Mouse (Mus musculus) embryonic facial prominence, embryonic 10.5 days (tissue): Measurements from ENCODE around the gene Cand1. TPM values are rescaled to one million over a fixed set of nuclear protein-coding genes. Genes with fewer than 3 reads are reported as not detected.

Experiments
- DNase-seq: peaks from one replicate; pipeline ENCODE4 v3.0.0-alpha.2; 2017; ENCODE audit warnings: low spot score
- H3K27ac ChIP-seq: fragments of 300-500 bp; sonication (generic); replicated peaks from 2 replicates; pipeline ENCODE4 v1.5.1; 2016; ENCODE audit warnings: mild to moderate bottlenecking
- H3K27me3 ChIP-seq: fragments of 300-500 bp; sonication (generic); replicated peaks from 2 replicates; pipeline ENCODE4 v1.6.1; 2016; ENCODE audit warnings: low read depth, mild to moderate bottlenecking; ENCODE audit not compliant: poor library complexity, severe bottlenecking
- H3K36me3 ChIP-seq: fragments of 300-500 bp; sonication (generic); replicated peaks from 2 replicates; pipeline ENCODE4 v1.6.1; 2016; ENCODE audit warnings: mild to moderate bottlenecking, moderate library complexity
- H3K4me1 ChIP-seq: fragments of 300-500 bp; sonication (generic); 2 replicates; pipeline ENCODE4 v1.6.1; 2016
- H3K4me3 ChIP-seq: fragments of 300-500 bp; sonication (generic); 2 replicates; pipeline ENCODE4 v1.5.1; 2016; ENCODE audit warnings: mild to moderate bottlenecking, moderate library complexity
- H3K9me3 ChIP-seq: fragments of 300-500 bp; sonication (generic); 2 replicates; pipeline ENCODE4 v1.6.1; 2016; ENCODE audit warnings: mild to moderate bottlenecking
- WGBS: fragments of 180-500 bp; shearing (Covaris S2); methylation state at CpG from one replicate; pipeline ENCODE4 v1.1.7; 2016; 5-methylcytosine and 5-hydroxymethylcytosine counted together
- polyA plus RNA-seq: library from polyadenylated mRNA; unstranded; fragments of >200 nt; fragmentation: Nextera tagmentation; extraction: Ambion mirVana; gene quantifications from 2 replicates; pipeline ENCODE4 v1.2.1, GENCODE M21; 2016

Gene Cand1
- polyA plus RNA-seq, 1 experiment from 2014 or later: 98.7 TPM

- Histone ChIP-seq H3K27ac (no peak overlapping the region), H3K27me3 (no peaks in the 10 kb centered on the region), H3K4me1 (no peaks in the 10 kb centered on the region), H3K36me3 (peaks cover 99% of the 10 kb centered on the region), H3K4me3 (no peak overlapping the region), H3K9me3 (no peaks in the 10 kb centered on the region)
- WGBS: 79% methylated on average over 12 of the region's 12 CpGs
- DNase-seq: no peak
These were observed 35.4 kb downstream of the Cand1 start for GRCm38 (mm10) chr10:119204334-119204946.

- WGBS: 96% methylated on average over 5 of the region's 5 CpGs
- no peak for DNase-seq
- no peaks in the 10 kb centered on the region for H3K9me3 ChIP-seq
- no peaks in the 10 kb centered on the region for H3K4me1 ChIP-seq
- H3K36me3 ChIP-seq: peaks cover 89% of the 10 kb centered on the region
- H3K27ac ChIP-seq: no peak overlapping the region
- no peak overlapping the region for H3K4me3 ChIP-seq
- H3K27me3 ChIP-seq: no peaks in the 10 kb centered on the region
These were observed 40.0 kb downstream of the Cand1 start for GRCm38 (mm10) chr10:119199864-119200263.

GRCm38 (mm10) chr10:119198186-119198880 is 41.5 kb downstream of the Cand1 start:
- Histone ChIP-seq H3K27ac (no peak overlapping the region), H3K4me1 (no peaks in the 10 kb centered on the region), H3K36me3 (peaks cover 73% of the 10 kb centered on the region), H3K27me3 (no peaks in the 10 kb centered on the region), H3K4me3 (no peak overlapping the region), H3K9me3 (no peaks in the 10 kb centered on the region)
- 98% methylated on average over 9 of the region's 9 CpGs for WGBS
- DNase-seq: no peak

GRCm38 (mm10) chr10:119197621-119198150 is 42.2 kb downstream of the Cand1 start:
- Histone ChIP-seq H3K9me3 (no peaks in the 10 kb centered on the region), H3K4me3 (no peak overlapping the region), H3K4me1 (no peaks in the 10 kb centered on the region; the same call in 1 of the 2 replicates), H3K36me3 (peaks cover 67% of the 10 kb centered on the region), H3K27ac (no peak overlapping the region), H3K27me3 (no peaks in the 10 kb centered on the region)
- no peak for DNase-seq
- 93% methylated on average over 13 of the region's 13 CpGs for WGBS

- Histone ChIP-seq H3K4me3 (no peak overlapping the region), H3K4me1 (no peaks in the 10 kb centered on the region; the same call in 1 of the 2 replicates), H3K27me3 (no peaks in the 10 kb centered on the region), H3K36me3 (peaks cover 21% of the 10 kb centered on the region), H3K27ac (no peak overlapping the region), H3K9me3 (no peaks in the 10 kb centered on the region)
- DNase-seq: no peak
- 71% methylated on average over 8 of the region's 8 CpGs for WGBS
These were observed 47.1 kb downstream of the Cand1 start for GRCm38 (mm10) chr10:119192598-119193372.

- no peaks in the 10 kb centered on the region for H3K36me3 ChIP-seq
- no peaks in the 10 kb centered on the region for H3K9me3 ChIP-seq
- 77% methylated on average over 4 of the region's 4 CpGs for WGBS
- no peak overlapping the region for H3K4me3 ChIP-seq
- no peaks in the 10 kb centered on the region for H3K27me3 ChIP-seq
- H3K27ac ChIP-seq: no peak overlapping the region
- H3K4me1 ChIP-seq: no peaks in the 10 kb centered on the region; the same call in 1 of the 2 replicates
- DNase-seq: no peak
These were observed 52.1 kb downstream of the Cand1 start for GRCm38 (mm10) chr10:119187720-119188119.

- Histone ChIP-seq H3K4me3 (no peak overlapping the region), H3K4me1 (peaks cover 9% of the 10 kb centered on the region), H3K9me3 (no peaks in the 10 kb centered on the region), H3K36me3 (no peaks in the 10 kb centered on the region), H3K27me3 (no peaks in the 10 kb centered on the region), H3K27ac (no peak overlapping the region)
- 88% methylated on average over 3 of the region's 3 CpGs for WGBS
- no peak for DNase-seq
These were observed 70.2 kb downstream of the Cand1 start for GRCm38 (mm10) chr10:119169656-119170055.

- Histone ChIP-seq H3K9me3 (no peaks in the 10 kb centered on the region), H3K27ac (no peak overlapping the region), H3K36me3 (no peaks in the 10 kb centered on the region), H3K4me1 (peaks cover 9% of the 10 kb centered on the region), H3K27me3 (no peaks in the 10 kb centered on the region), H3K4me3 (no peak overlapping the region)
- DNase-seq: no peak
- WGBS: 84% methylated on average over 13 of the region's 13 CpGs
These were observed 70.6 kb downstream of the Cand1 start for GRCm38 (mm10) chr10:119169237-119169636.

- WGBS: 35% methylated on average over 14 of the region's 14 CpGs
- DNase-seq: peak; percentile 35
- H3K4me1 ChIP-seq: peaks cover 9% of the 10 kb centered on the region
- H3K27ac ChIP-seq: no peak overlapping the region
- H3K4me3 ChIP-seq: no peak overlapping the region
- no peaks in the 10 kb centered on the region for H3K27me3 ChIP-seq
- no peaks in the 10 kb centered on the region for H3K36me3 ChIP-seq
- H3K9me3 ChIP-seq: no peaks in the 10 kb centered on the region
These were observed 71.1 kb downstream of the Cand1 start for GRCm38 (mm10) chr10:119168791-119169190.

- no peaks in the 10 kb centered on the region for H3K27me3 ChIP-seq
- H3K9me3 ChIP-seq: no peaks in the 10 kb centered on the region
- H3K27ac ChIP-seq: no peak overlapping the region
- peaks cover 9% of the 10 kb centered on the region for H3K4me1 ChIP-seq
- no peaks in the 10 kb centered on the region for H3K36me3 ChIP-seq
- WGBS: 4% methylated on average over 3 of the region's 3 CpGs
- H3K4me3 ChIP-seq: no peak overlapping the region
- DNase-seq: no peak
These were observed 72.0 kb downstream of the Cand1 start for GRCm38 (mm10) chr10:119167858-119168257.

GRCm38 (mm10) chr10:119165051-119165450 is 74.8 kb downstream of the Cand1 start:
- H3K27ac ChIP-seq: no peak overlapping the region
- no peak for DNase-seq
- H3K36me3 ChIP-seq: no peaks in the 10 kb centered on the region
- 90% methylated on average over 10 of the region's 10 CpGs for WGBS
- peaks cover 11% of the 10 kb centered on the region for H3K4me1 ChIP-seq
- no peak overlapping the region for H3K4me3 ChIP-seq
- peaks cover 6% of the 10 kb centered on the region; the same call in 1 of the 2 replicates for H3K9me3 ChIP-seq
- no peaks in the 10 kb centered on the region for H3K27me3 ChIP-seq

- H3K4me3 ChIP-seq: no peak overlapping the region
- no peaks in the 10 kb centered on the region for H3K27me3 ChIP-seq
- no peaks in the 10 kb centered on the region for H3K36me3 ChIP-seq
- peaks cover 5% of the 10 kb centered on the region; the same call in 1 of the 2 replicates for H3K4me1 ChIP-seq
- 50% methylated on average over 8 of the region's 8 CpGs for WGBS
- DNase-seq: peak; percentile 47
- H3K27ac ChIP-seq: peak overlapping the region; percentile 65
- peaks cover 6% of the 10 kb centered on the region; the same call in 1 of the 2 replicates for H3K9me3 ChIP-seq
These were observed 78.0 kb downstream of the Cand1 start for GRCm38 (mm10) chr10:119161820-119162382.
